Mouse (Mus musculus) gastrocnemius, postnatal 4 days (tissue): ENCODE results near the gene Siah1a. TPM values are rescaled to one million over a fixed set of nuclear protein-coding genes. Genes with fewer than 3 reads are reported as not detected.

Experiments used
- DNase-seq, 2 experiments: peaks; one replicate each; pipeline ENCODE4 v3.0.0; 2021 to 2022; ENCODE audit warnings: low spot score in 2 of 2, mixed read lengths in 2 of 2
- total RNA-seq, 2 experiments: library from RNA; stranded (reverse); gene quantifications; 2 replicates each; pipeline ENCODE4 v1.2.3; 2021

Siah1a gene
- total RNA-seq, 2 experiments from 2014 or later: 21.4 to 26.0 TPM

GRCm38 (mm10) chr8:86706756-86707155 is 39.0 kb downstream of the Siah1a start:
- DNase-seq: no peak

GRCm38 (mm10) chr8:86705317-86705716 is 40.4 kb downstream of the Siah1a start:
- no peak for DNase-seq

GRCm38 (mm10) chr8:86702453-86702852 is 43.3 kb downstream of the Siah1a start:
- no peak for DNase-seq

GRCm38 (mm10) chr8:86699471-86699870 is 46.3 kb downstream of the Siah1a start:
- DNase-seq: no peak

GRCm38 (mm10) chr8:86698811-86699421 is 46.8 kb downstream of the Siah1a start:
- no peak for DNase-seq

- DNase-seq: no peak
Observed at GRCm38 (mm10) chr8:86695703-86696102, 50.0 kb downstream of the Siah1a start.

- DNase-seq: no peak
Observed at GRCm38 (mm10) chr8:86694011-86694410, 51.7 kb downstream of the Siah1a start.

GRCm38 (mm10) chr8:86692107-86692506 is 53.6 kb downstream of the Siah1a start:
- no peak for DNase-seq

GRCm38 (mm10) chr8:86686629-86687028 is 59.1 kb downstream of the Siah1a start:
- no peak for DNase-seq

Other genes starting within 250 kb of the Siah1a start
- gene Abcc12, start 165.2 kb downstream of the Siah1a start, total RNA-seq: under 1 TPM; 0.44 to 0.86 TPM
- gene Lonp2, start 121.9 kb downstream of the Siah1a start, total RNA-seq: 10 to 100 TPM; 47.1 to 49.5 TPM
- gene Gm10638, start 235 bp downstream of the Siah1a start, total RNA-seq: 1 to 10 TPM; 6.7 to 8.3 TPM
- gene N4bp1, start 139.3 kb upstream of the Siah1a start, total RNA-seq: 10 to 100 TPM; 24.9 to 25.0 TPM